Mouse (Mus musculus) limb, embryonic 11.5 days (tissue): ENCODE results near the gene Clpx. TPM values are rescaled to one million over a fixed set of nuclear protein-coding genes. Genes with fewer than 3 reads are reported as not detected.

Source experiments
- ATAC-seq: fragments of 200-750 bp; cut with Nextera tagmentation; 2 replicates; pipeline ENCODE4 v1.8.0; 2017; ENCODE audit warnings: low read depth; ENCODE audit not compliant: insufficient number of reproducible peaks, low FRiP score, low TSS enrichment
- DNase-seq: peaks from one replicate; pipeline ENCODE4 v3.0.0-alpha.2; 2015; ENCODE audit warnings: low spot score
- H3K27ac ChIP-seq: fragments of 300-500 bp; sonication (generic); replicated peaks from 2 replicates; pipeline ENCODE4 v1.5.1; 2014; ENCODE audit warnings: low read depth, mild to moderate bottlenecking, low read length
- H3K27me3 ChIP-seq: fragments of 300-500 bp; sonication (generic); 2 replicates; pipeline ENCODE4 v1.6.1; 2014; ENCODE audit warnings: mild to moderate bottlenecking, low read length, mixed read lengths; ENCODE audit not compliant: control insufficient read depth, insufficient read depth
- H3K36me3 ChIP-seq: fragments of 300-500 bp; sonication (generic); 2 replicates; pipeline ENCODE4 v1.6.1; 2014; ENCODE audit warnings: mild to moderate bottlenecking, low read length, moderate library complexity, mixed read lengths; ENCODE audit not compliant: control insufficient read depth, insufficient read depth
- H3K4me1 ChIP-seq: fragments of 300-500 bp; sonication (generic); 2 replicates; pipeline ENCODE4 v1.6.1; 2014; ENCODE audit warnings: low read length, mixed read lengths; ENCODE audit not compliant: control insufficient read depth, insufficient read depth
- H3K4me2 ChIP-seq: fragments of 300-500 bp; sonication (generic); 2 replicates; pipeline ENCODE4 v1.6.1; 2014; ENCODE audit warnings: low read depth, mild to moderate bottlenecking, moderate library complexity; ENCODE audit not compliant: severe bottlenecking
- H3K4me3 ChIP-seq: fragments of 300-500 bp; sonication (generic); 2 replicates; pipeline ENCODE4 v1.5.1; 2014; ENCODE audit warnings: low read depth, low read length
- H3K9ac ChIP-seq: fragments of 300-500 bp; sonication (generic); 2 replicates; pipeline ENCODE4 v1.6.1; 2014; ENCODE audit warnings: mild to moderate bottlenecking, low read length
- H3K9me3 ChIP-seq: fragments of 300-500 bp; sonication (generic); 2 replicates; pipeline ENCODE4 v1.6.1; 2016; ENCODE audit warnings: low read length; ENCODE audit not compliant: control insufficient read depth
- WGBS: fragments of 180-500 bp; shearing (Covaris S2); extraction: QIAGEN DNeasy Blood & Tissue Kit; methylation state at CpG from one replicate; pipeline ENCODE4 v1.1.7; 2014; 5-methylcytosine and 5-hydroxymethylcytosine counted together
- polyA plus RNA-seq: library from polyadenylated mRNA; unstranded; fragments of >200 nt; fragmentation: Nextera tagmentation; extraction: Ambion mirVana; gene quantifications from 2 replicates; pipeline ENCODE4 v1.2.1, GENCODE M21; 2014

Gene Clpx
- polyA plus RNA-seq, 1 experiment from 2014 or later, result 59.1 TPM

- Histone ChIP-seq H3K9me3 (no peaks in the 10 kb centered on the region), H3K36me3 (peaks cover 5% of the 10 kb centered on the region), H3K4me1 (peaks cover 5% of the 10 kb centered on the region; the same call in 1 of the 2 replicates), H3K4me3 (no peak overlapping the region), H3K4me2 (no peak overlapping the region), H3K9ac (no peak overlapping the region), H3K27ac (no peak overlapping the region), H3K27me3 (no peaks in the 10 kb centered on the region)
- DNase-seq (no peak), ATAC-seq (no peak)
- WGBS, result 98% methylated on average over 2 of the region's 2 CpGs
Measured at GRCm38 (mm10) chr9:65297056-65297455, 3.0 kb downstream of the Clpx start.

- H3K9ac ChIP-seq, result no peak overlapping the region
- H3K36me3 ChIP-seq, result peaks cover 8% of the 10 kb centered on the region
- no peak for DNase-seq
- H3K27me3 ChIP-seq, result no peaks in the 10 kb centered on the region
- no peak overlapping the region for H3K27ac ChIP-seq
- no peaks in the 10 kb centered on the region for H3K9me3 ChIP-seq
- 87% methylated on average over 3 of the region's 3 CpGs for WGBS
- 0 out of 2 replicates have a peak, but pooled peaks cover 2% of the 10 kb centered on the region for H3K4me1 ChIP-seq
- H3K4me3 ChIP-seq, result no peak overlapping the region
- no peak for ATAC-seq
- H3K4me2 ChIP-seq, result no peak overlapping the region
Measured at GRCm38 (mm10) chr9:65298761-65299160, 4.7 kb downstream of the Clpx start.

- Histone ChIP-seq H3K36me3 (peaks cover 8% of the 10 kb centered on the region), H3K27ac (no peak overlapping the region), H3K27me3 (no peaks in the 10 kb centered on the region), H3K4me3 (no peak overlapping the region), H3K9ac (no peak overlapping the region), H3K9me3 (no peaks in the 10 kb centered on the region), H3K4me1 (0 out of 2 replicates have a peak, but pooled peaks cover 2% of the 10 kb centered on the region), H3K4me2 (no peak overlapping the region)
- 92% methylated on average over 7 of the region's 7 CpGs for WGBS
- ATAC-seq, result no peak
- no peak for DNase-seq
Measured at GRCm38 (mm10) chr9:65299650-65300049, 5.6 kb downstream of the Clpx start.

- no peak overlapping the region for H3K4me2 ChIP-seq
Measured at GRCm38 (mm10) chr9:65302327-65302983, 8.4 kb downstream of the Clpx start.

GRCm38 (mm10) chr9:65303586-65303985, 9.5 kb downstream of the Clpx start:
- Histone ChIP-seq H3K27ac (no peak overlapping the region), H3K4me2 (no peak overlapping the region), H3K9ac (no peak overlapping the region), H3K4me1 (no peaks in the 10 kb centered on the region), H3K36me3 (peaks cover 14% of the 10 kb centered on the region), H3K9me3 (no peaks in the 10 kb centered on the region), H3K27me3 (no peaks in the 10 kb centered on the region), H3K4me3 (no peak overlapping the region)
- WGBS, result 97% methylated on average over 4 of the region's 4 CpGs
- DNase-seq (no peak), ATAC-seq (no peak)

More at GRCm38 (mm10) chr9:65302327-65302983, 8.4 kb downstream of the Clpx start:
- Histone ChIP-seq H3K4me3 (no peak overlapping the region), H3K36me3 (peaks cover 10% of the 10 kb centered on the region), H3K9ac (no peak overlapping the region), H3K27me3 (no peaks in the 10 kb centered on the region), H3K27ac (no peak overlapping the region), H3K4me1 (no peaks in the 10 kb centered on the region), H3K9me3 (no peaks in the 10 kb centered on the region)
- DNase-seq (no peak), ATAC-seq (no peak)
- WGBS, result 95% methylated on average over 4 of the region's 4 CpGs

GRCm38 (mm10) chr9:65304300-65304699, 10.2 kb downstream of the Clpx start:
- Histone ChIP-seq H3K9me3 (no peaks in the 10 kb centered on the region), H3K9ac (no peak overlapping the region), H3K27me3 (no peaks in the 10 kb centered on the region), H3K36me3 (peaks cover 18% of the 10 kb centered on the region), H3K4me3 (no peak overlapping the region), H3K4me2 (no peak overlapping the region), H3K4me1 (no peaks in the 10 kb centered on the region), H3K27ac (no peak overlapping the region)
- WGBS, result 67% methylated on average over 4 of the region's 4 CpGs
- no peak for DNase-seq
- ATAC-seq, result no peak

GRCm38 (mm10) chr9:65306672-65307071, 12.6 kb downstream of the Clpx start:
- ATAC-seq (no peak), DNase-seq (no peak)
- Histone ChIP-seq H3K4me3 (no peak overlapping the region), H3K4me2 (no peak overlapping the region), H3K36me3 (peaks cover 14% of the 10 kb centered on the region), H3K9me3 (no peaks in the 10 kb centered on the region), H3K27me3 (no peaks in the 10 kb centered on the region), H3K27ac (no peak overlapping the region), H3K9ac (no peak overlapping the region), H3K4me1 (no peaks in the 10 kb centered on the region)
- 94% methylated on average over 2 of the region's 2 CpGs for WGBS

- Histone ChIP-seq H3K9me3 (no peaks in the 10 kb centered on the region), H3K27me3 (no peaks in the 10 kb centered on the region), H3K4me2 (no peak overlapping the region), H3K4me3 (no peak overlapping the region), H3K4me1 (no peaks in the 10 kb centered on the region), H3K36me3 (peaks cover 19% of the 10 kb centered on the region), H3K27ac (no peak overlapping the region), H3K9ac (no peak overlapping the region)
- DNase-seq, result no peak
- 82% methylated on average over 1 of the region's 1 CpGs for WGBS
- no peak for ATAC-seq
Measured at GRCm38 (mm10) chr9:65308011-65308410, 14.0 kb downstream of the Clpx start.
